Mouse (Mus musculus) megakaryocyte, embryonic 14.5 days (primary cell): Measurements from ENCODE around the gene Dhx57. TPM values are rescaled to one million over a fixed set of nuclear protein-coding genes. Genes with fewer than 3 reads are reported as not detected.
"Not testable (repeated sequence)": the region's sequence is repeated elsewhere in the genome, so short reads cannot be mapped to it uniquely, and the experiment has no call there.

Experiments
- H3K27me3 ChIP-seq: replicated peaks from 2 replicates; pipeline ENCODE3; 2012; ENCODE audit warnings: inconsistent platforms
- H3K36me3 ChIP-seq: replicated peaks from 2 replicates; pipeline ENCODE3; 2012; ENCODE audit warnings: low read length, inconsistent platforms, mixed read lengths
- H3K4me1 ChIP-seq: 2 replicates; pipeline ENCODE4 v1.6.1; 2012; ENCODE audit warnings: inconsistent platforms
- H3K4me3 ChIP-seq: replicated peaks from 2 replicates; pipeline ENCODE3; 2012; ENCODE audit warnings: moderate library complexity, mild to moderate bottlenecking, inconsistent platforms
- H3K9me3 ChIP-seq: 2 replicates; pipeline ENCODE4 v1.6.1; 2012; ENCODE audit warnings: inconsistent platforms
- FLI1 ChIP-seq: IDR thresholded peaks from 2 replicates; pipeline ENCODE4 v1.6.1; 2012; ENCODE audit warnings: low read length, inconsistent platforms, mixed read lengths
- GATA1 ChIP-seq: IDR thresholded peaks from 3 replicates; pipeline ENCODE4 v1.6.1; 2012; ENCODE audit warnings: mixed read lengths, low read length, inconsistent platforms, borderline replicate concordance
- polyA plus RNA-seq: library from polyadenylated mRNA; stranded (reverse); fragments of >175 nt; gene quantifications from 2 replicates; pipeline ENCODE4 v1.2.3, GENCODE M21; 2012; ENCODE audit warnings: low replicate concordance; ENCODE audit not compliant: insufficient read depth

Dhx57 gene
- polyA plus RNA-seq, 1 experiment = 3.2 TPM

GRCm38 (mm10) chr17:80298844-80299243 lies 8.6 kb upstream of the Dhx57 start:
- peaks cover 2% of the 10 kb centered on the region for H3K27me3 ChIP-seq
- H3K36me3 ChIP-seq = no peaks in the 10 kb centered on the region
- no peak for TF ChIP-seq GATA1
- TF ChIP-seq FLI1 = no peak
- H3K4me3 ChIP-seq = no peak overlapping the region
- no peaks in the 10 kb centered on the region; the same call in 1 of the 2 replicates for H3K4me1 ChIP-seq
- H3K9me3 ChIP-seq = no peaks in the 10 kb centered on the region

GRCm38 (mm10) chr17:80295258-80295657 lies 5.0 kb upstream of the Dhx57 start:
- Histone ChIP-seq H3K4me3 (no peak overlapping the region), H3K36me3 (no peaks in the 10 kb centered on the region), H3K4me1 (peaks cover 2% of the 10 kb centered on the region; the same call in 1 of the 2 replicates), H3K9me3 (no peaks in the 10 kb centered on the region), H3K27me3 (no peaks in the 10 kb centered on the region)
- TF ChIP-seq GATA1 (no peak), FLI1 (no peak)

- H3K4me3 ChIP-seq = no peak overlapping the region
- TF ChIP-seq GATA1 (no peak), FLI1 (no peak)
- H3K4me1 ChIP-seq = peaks cover 20% of the 10 kb centered on the region; the same call in 1 of the 2 replicates
- no peaks in the 10 kb centered on the region for H3K9me3 ChIP-seq
- no peaks in the 10 kb centered on the region for H3K27me3 ChIP-seq
- H3K36me3 ChIP-seq = no peaks in the 10 kb centered on the region
Measured at GRCm38 (mm10) chr17:80291148-80291547, 872 bp upstream of the Dhx57 start.

- Histone ChIP-seq H3K4me3 (peak overlapping the region; percentile 100), H3K36me3 (no peaks in the 10 kb centered on the region)
Measured at GRCm38 (mm10) chr17:80289280-80290073, 799 bp downstream of the Dhx57 start.

DNA sequence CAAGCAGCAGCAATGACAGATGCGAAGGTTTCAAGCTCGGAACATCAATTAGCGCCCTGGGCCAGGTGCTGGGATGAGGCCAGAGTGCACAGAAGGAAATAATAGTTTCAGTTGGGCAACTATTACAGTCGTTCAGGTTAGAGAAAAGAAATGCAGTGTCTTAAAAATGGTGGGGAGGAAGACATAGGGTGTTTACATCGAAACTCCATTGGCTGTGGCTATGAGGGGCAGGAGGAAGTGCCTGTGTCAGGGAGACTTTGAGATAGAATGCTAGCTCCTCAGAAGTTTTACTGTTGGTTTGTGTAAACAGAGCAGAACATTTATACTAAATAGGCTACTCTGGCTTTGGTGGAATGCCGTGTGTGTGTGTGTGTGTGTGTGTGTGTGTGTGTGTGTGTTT lies 2.3 kb downstream of the Dhx57 start:
- Histone ChIP-seq H3K36me3 (no peaks in the 10 kb centered on the region), H3K9me3 (no peaks in the 10 kb centered on the region)

More at GRCm38 (mm10) chr17:80289280-80290073, 799 bp downstream of the Dhx57 start:
- no peaks in the 10 kb centered on the region for H3K9me3 ChIP-seq
- no peak for TF ChIP-seq GATA1
- no peak for TF ChIP-seq FLI1
- H3K27me3 ChIP-seq = no peaks in the 10 kb centered on the region
- peaks cover 23% of the 10 kb centered on the region for H3K4me1 ChIP-seq

GRCm38 (mm10) chr17:80284446-80284845 lies 5.8 kb downstream of the Dhx57 start:
- peaks cover 26% of the 10 kb centered on the region for H3K4me1 ChIP-seq
- peaks cover 21% of the 10 kb centered on the region for H3K36me3 ChIP-seq
- H3K9me3 ChIP-seq = no peaks in the 10 kb centered on the region
- TF ChIP-seq GATA1 (no peak), FLI1 (no peak)
- H3K4me3 ChIP-seq = no peak overlapping the region
- no peaks in the 10 kb centered on the region for H3K27me3 ChIP-seq

More for the DNA sequence above, 2.3 kb downstream of the Dhx57 start:
- Histone ChIP-seq H3K4me3 (no peak overlapping the region), H3K27me3 (no peaks in the 10 kb centered on the region), H3K4me1 (peaks cover 30% of the 10 kb centered on the region)
- TF ChIP-seq GATA1 (no peak), FLI1 (no peak)

- peaks cover 63% of the 10 kb centered on the region for H3K36me3 ChIP-seq
Measured at GRCm38 (mm10) chr17:80279340-80280070, 10.8 kb downstream of the Dhx57 start.

GRCm38 (mm10) chr17:80278255-80278654 lies 12.0 kb downstream of the Dhx57 start:
- no peaks in the 10 kb centered on the region for H3K9me3 ChIP-seq
- no peaks in the 10 kb centered on the region for H3K27me3 ChIP-seq
- peaks cover 76% of the 10 kb centered on the region for H3K36me3 ChIP-seq
- H3K4me1 ChIP-seq = peaks cover 10% of the 10 kb centered on the region
- TF ChIP-seq GATA1 (no peak), FLI1 (no peak)
- no peak overlapping the region for H3K4me3 ChIP-seq

More at GRCm38 (mm10) chr17:80279340-80280070, 10.8 kb downstream of the Dhx57 start:
- Histone ChIP-seq H3K27me3 (no peaks in the 10 kb centered on the region), H3K4me1 (peaks cover 9% of the 10 kb centered on the region), H3K4me3 (no peak overlapping the region), H3K9me3 (no peaks in the 10 kb centered on the region)
- TF ChIP-seq GATA1 (no peak), FLI1 (no peak)

- Histone ChIP-seq H3K36me3 (peaks cover 89% of the 10 kb centered on the region), H3K4me1 (peaks cover 10% of the 10 kb centered on the region)
- not testable (repeated sequence) for H3K27me3 ChIP-seq, H3K4me3 ChIP-seq, H3K9me3 ChIP-seq
Measured at GRCm38 (mm10) chr17:80270622-80271021, 19.7 kb downstream of the Dhx57 start.

- no peak overlapping the region for H3K4me3 ChIP-seq
- H3K9me3 ChIP-seq = no peaks in the 10 kb centered on the region
- TF ChIP-seq FLI1 (no peak), GATA1 (no peak)
- no peaks in the 10 kb centered on the region; the same call in 1 of the 2 replicates for H3K4me1 ChIP-seq
- H3K27me3 ChIP-seq = no peaks in the 10 kb centered on the region
- H3K36me3 ChIP-seq = peaks cover 89% of the 10 kb centered on the region
Measured at GRCm38 (mm10) chr17:80268151-80268550, 22.1 kb downstream of the Dhx57 start.
